Mouse (Mus musculus) thymus, adult 2 months (tissue): ENCODE measurements around the gene Slc22a18.

ENCODE experiments used
- CTCF ChIP-seq: fragments of 200-500 bp; IDR thresholded peaks from 2 replicates; pipeline ENCODE4 v1.5.1; 2012; ENCODE audit warnings: mild to moderate bottlenecking, control low read depth, low read length, moderate library complexity, borderline replicate concordance; ENCODE audit not compliant: control insufficient read depth, poor library complexity, insufficient read depth; ENCODE audit errors: extremely low read depth
- POLR2A ChIP-seq: fragments of 200-500 bp; IDR thresholded peaks from 2 replicates; pipeline ENCODE4 v1.6.1; 2012; ENCODE audit warnings: mild to moderate bottlenecking, low read length, control low read depth, moderate library complexity; ENCODE audit not compliant: control insufficient read depth, poor library complexity, insufficient read depth; ENCODE audit errors: extremely low read depth

DNA sequence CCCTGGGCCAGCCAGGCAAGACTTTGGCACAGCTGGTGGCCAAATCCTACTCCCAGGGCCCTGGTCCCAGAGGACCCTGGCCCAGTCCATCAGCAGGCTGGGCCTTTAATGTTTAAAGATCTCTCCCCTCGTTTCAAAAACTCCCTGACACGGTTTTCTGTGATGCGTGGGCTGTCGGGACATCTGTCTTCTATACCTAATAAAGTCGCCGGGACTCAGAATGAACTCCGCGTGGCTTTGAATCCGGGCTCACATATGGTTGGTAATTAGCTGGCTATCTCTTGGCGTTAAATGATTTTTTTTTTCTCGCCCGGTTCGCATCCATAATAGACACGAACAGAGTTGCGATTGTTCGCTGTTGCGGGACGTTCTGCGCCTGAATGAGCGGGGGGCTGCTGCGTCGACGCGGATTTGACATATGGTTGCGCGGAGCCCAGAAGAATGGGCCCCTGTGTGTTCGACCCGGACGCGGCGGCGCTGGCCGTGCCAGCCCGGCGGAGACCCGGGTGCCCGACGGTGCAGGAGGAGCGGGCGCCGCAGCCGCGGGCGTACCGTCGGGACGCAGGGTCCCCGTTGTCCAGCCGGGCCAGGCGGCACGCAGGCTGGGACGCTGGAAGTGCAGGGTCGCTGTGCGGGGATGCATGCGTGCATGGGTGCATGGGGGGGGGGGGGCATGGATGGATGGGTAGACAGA is 28.4 kb upstream of the Slc22a18 start:
- TF ChIP-seq CTCF (no peak), POLR2A (no peak)
